Mouse (Mus musculus) embryonic facial prominence, embryonic 12.5 days (tissue): ENCODE measurements at regions not wholly inside any gene's neighbourhood (a gene's known extent, or its start where the extent isn't known, plus 50 kb on each side); places are given as distances from the start of the nearest gene placed in this dataset.

Experiments
- ATAC-seq: fragments of 200-750 bp; cut with Nextera tagmentation; 2 replicates; pipeline ENCODE4 v1.8.0; 2017; ENCODE audit not compliant: insufficient number of reproducible peaks, insufficient read depth, low FRiP score, low TSS enrichment
- H3K27ac ChIP-seq: fragments of 300-500 bp; sonication (generic); 2 replicates; pipeline ENCODE4 v1.5.1; 2016; ENCODE audit warnings: mild to moderate bottlenecking
- H3K27me3 ChIP-seq: fragments of 300-500 bp; sonication (generic); 2 replicates; pipeline ENCODE4 v1.6.1; 2016; ENCODE audit warnings: mild to moderate bottlenecking, moderate library complexity
- H3K36me3 ChIP-seq: fragments of 300-500 bp; sonication (generic); 2 replicates; pipeline ENCODE4 v1.6.1; 2016; ENCODE audit warnings: mild to moderate bottlenecking
- H3K4me1 ChIP-seq: fragments of 300-500 bp; sonication (generic); 2 replicates; pipeline ENCODE4 v1.6.1; 2016
- H3K4me2 ChIP-seq: fragments of 300-500 bp; sonication (generic); replicated peaks from 2 replicates; pipeline ENCODE4 v1.6.1; 2016; ENCODE audit warnings: mild to moderate bottlenecking, moderate library complexity
- H3K4me3 ChIP-seq: fragments of 300-500 bp; sonication (generic); 2 replicates; pipeline ENCODE4 v1.5.1; 2016; ENCODE audit warnings: mild to moderate bottlenecking
- H3K9ac ChIP-seq: fragments of 300-500 bp; sonication (generic); 2 replicates; pipeline ENCODE4 v1.6.1; 2016; ENCODE audit warnings: mild to moderate bottlenecking, moderate library complexity
- H3K9me3 ChIP-seq: fragments of 300-500 bp; sonication (generic); 2 replicates; pipeline ENCODE4 v1.6.1; 2016; ENCODE audit warnings: mild to moderate bottlenecking, moderate library complexity
- WGBS: fragments of 180-500 bp; shearing (Covaris S2); methylation state at CpG from one replicate; pipeline ENCODE4 v1.1.7; 2016; 5-methylcytosine and 5-hydroxymethylcytosine counted together

GRCm38 (mm10) chr1:42489563-42489962 is 206.0 kb upstream of the Pou3f3 start:
- ATAC-seq, result no peak
- H3K4me2 ChIP-seq, result no peak overlapping the region
- no peak overlapping the region for H3K4me3 ChIP-seq
- H3K4me1 ChIP-seq, result peaks cover 10% of the 10 kb centered on the region
- 42% methylated on average over 5 of the region's 5 CpGs for WGBS
- no peak overlapping the region for H3K27ac ChIP-seq
- peaks cover 27% of the 10 kb centered on the region for H3K27me3 ChIP-seq
- no peaks in the 10 kb centered on the region for H3K9me3 ChIP-seq
- no peaks in the 10 kb centered on the region for H3K36me3 ChIP-seq
- no peak overlapping the region for H3K9ac ChIP-seq

DNA sequence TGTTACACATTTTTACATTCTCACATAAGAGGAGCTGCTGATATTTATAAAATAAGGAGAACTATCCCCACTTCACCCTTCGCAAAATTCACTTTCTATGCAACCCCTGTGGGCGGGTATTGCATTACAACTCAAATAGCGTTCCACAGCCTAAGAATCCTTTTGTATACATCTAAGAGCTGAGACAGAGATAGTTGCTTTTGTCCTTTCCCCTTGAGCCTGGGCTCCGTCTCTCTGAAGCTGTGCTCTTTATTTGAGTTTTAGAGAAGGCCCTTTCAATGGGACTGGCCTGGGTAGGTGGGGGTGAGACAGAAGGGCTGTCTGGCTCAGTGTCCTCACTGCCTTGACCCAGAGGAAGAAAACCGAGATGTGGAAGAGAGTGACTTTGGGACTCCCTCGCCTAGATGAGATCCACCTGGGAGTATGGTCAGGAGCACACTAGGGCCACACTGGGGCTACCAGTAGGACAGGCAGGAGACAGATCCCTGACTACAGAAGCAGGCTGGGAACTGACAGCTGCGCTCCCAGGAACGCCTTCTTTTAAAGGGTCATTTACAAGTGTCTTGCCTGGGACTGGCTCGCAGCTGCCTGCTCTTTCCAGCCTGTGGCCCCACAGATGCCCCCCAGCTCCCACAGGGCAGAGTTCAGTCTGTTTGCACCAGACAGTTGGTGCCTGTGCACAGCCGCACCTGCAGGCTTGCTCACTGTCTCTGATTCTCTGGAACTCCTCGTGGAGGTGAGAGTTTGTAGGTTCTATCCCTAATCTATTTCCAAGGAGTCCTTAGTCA is 204.5 kb upstream of the Pou3f3 start:
- no peaks in the 10 kb centered on the region for H3K9me3 ChIP-seq
- H3K27ac ChIP-seq, result no peak overlapping the region

GRCm38 (mm10) chr1:42491644-42492277 is 203.8 kb upstream of the Pou3f3 start:
- H3K4me3 ChIP-seq, result peak overlapping the region; percentile 32
- no peak overlapping the region for H3K27ac ChIP-seq
- peak; percentile 60; the same call in 1 of the 2 replicates for ATAC-seq
- peak overlapping the region; percentile 68 for H3K4me2 ChIP-seq
- H3K9ac ChIP-seq, result peak overlapping the region; percentile 50
- no peaks in the 10 kb centered on the region for H3K36me3 ChIP-seq
- WGBS, result 1% methylated on average over 35 of the region's 35 CpGs
- no peaks in the 10 kb centered on the region for H3K9me3 ChIP-seq
- peaks cover 10% of the 10 kb centered on the region for H3K4me1 ChIP-seq
- H3K27me3 ChIP-seq, result peaks cover 27% of the 10 kb centered on the region

More for the DNA sequence above, 204.5 kb upstream of the Pou3f3 start:
- Histone ChIP-seq H3K27me3 (peaks cover 27% of the 10 kb centered on the region), H3K4me1 (peaks cover 10% of the 10 kb centered on the region), H3K4me3 (peak overlapping the region; percentile 32), H3K36me3 (no peaks in the 10 kb centered on the region), H3K4me2 (peak overlapping the region; percentile 68), H3K9ac (peak overlapping the region; percentile 50)
- WGBS, result 15% methylated on average over 11 of the region's 11 CpGs
- peak; percentile 60; the same call in 1 of the 2 replicates for ATAC-seq

DNA sequence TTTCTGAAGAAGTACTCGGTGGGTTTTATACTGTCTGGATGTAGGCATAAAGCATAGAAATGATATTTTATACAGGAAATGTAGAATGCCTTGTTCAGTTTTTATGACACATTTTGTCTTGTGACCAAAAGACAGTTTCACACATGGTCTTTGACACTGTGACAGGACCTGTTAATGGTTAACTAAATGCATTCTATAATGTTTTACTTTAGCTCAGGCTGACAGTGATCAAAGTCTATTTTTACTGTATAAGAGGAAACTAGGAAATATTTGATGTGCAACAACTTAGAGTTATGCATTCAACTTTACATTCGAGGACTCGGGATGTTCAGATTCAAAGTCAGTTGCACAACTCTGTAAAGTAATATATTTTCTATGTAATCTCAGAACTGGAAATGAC is 199.5 kb upstream of the Pou3f3 start:
- no peaks in the 10 kb centered on the region for H3K36me3 ChIP-seq
- no peak overlapping the region for H3K9ac ChIP-seq
- WGBS, result 83% methylated on average over 3 of the region's 3 CpGs
- H3K4me1 ChIP-seq, result peaks cover 7% of the 10 kb centered on the region
- H3K4me2 ChIP-seq, result no peak overlapping the region
- no peak overlapping the region for H3K27ac ChIP-seq
- no peak for ATAC-seq
- H3K4me3 ChIP-seq, result no peak overlapping the region
- no peaks in the 10 kb centered on the region for H3K9me3 ChIP-seq
- peaks cover 21% of the 10 kb centered on the region for H3K27me3 ChIP-seq

DNA sequence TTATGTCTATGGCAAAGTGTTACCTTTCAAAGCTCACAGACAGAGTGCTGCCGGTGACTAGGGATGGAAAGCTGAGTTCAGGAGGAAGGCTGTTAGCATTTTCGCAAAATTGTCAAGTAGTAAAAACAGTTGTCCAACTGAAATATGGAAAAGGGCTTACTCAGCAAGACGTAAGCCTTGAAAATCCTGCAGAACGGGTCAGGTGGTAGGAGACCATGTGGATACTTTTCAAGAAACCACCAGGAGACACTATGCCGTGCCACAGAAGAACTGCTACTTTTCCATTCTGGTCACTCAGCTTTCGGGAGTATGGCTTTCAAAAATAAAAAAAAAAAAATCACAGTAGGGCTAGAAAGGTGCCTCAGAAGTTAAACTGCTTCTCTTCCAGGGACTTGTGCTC is 199.1 kb upstream of the Pou3f3 start:
- no peaks in the 10 kb centered on the region for H3K9me3 ChIP-seq
- ATAC-seq, result no peak
- WGBS, result 75% methylated on average over 6 of the region's 6 CpGs
- H3K4me1 ChIP-seq, result peaks cover 3% of the 10 kb centered on the region; the same call in 1 of the 2 replicates
- H3K4me2 ChIP-seq, result no peak overlapping the region
- H3K4me3 ChIP-seq, result no peak overlapping the region
- peaks cover 17% of the 10 kb centered on the region for H3K27me3 ChIP-seq
- H3K27ac ChIP-seq, result no peak overlapping the region
- H3K36me3 ChIP-seq, result no peaks in the 10 kb centered on the region
- H3K9ac ChIP-seq, result no peak overlapping the region

DNA sequence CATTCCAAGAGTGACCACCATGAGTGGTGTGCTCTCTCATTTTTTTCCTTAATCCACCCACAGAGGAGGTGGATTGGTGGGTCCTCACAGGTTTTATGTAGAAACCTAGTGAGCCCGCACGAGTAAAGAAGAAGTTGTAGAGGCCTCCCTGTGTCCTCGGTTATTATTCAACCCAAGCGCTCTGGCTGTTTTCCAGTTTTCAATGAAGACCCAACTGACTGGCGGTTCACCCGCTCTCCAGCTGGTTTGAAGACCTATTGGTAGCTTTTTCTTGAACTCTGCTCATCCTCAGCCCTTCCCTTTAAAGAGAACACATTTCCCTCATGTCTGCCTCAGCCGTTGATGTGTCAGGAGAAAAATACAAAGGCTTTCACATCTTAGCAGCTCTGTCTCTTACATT is 196.7 kb upstream of the Pou3f3 start:
- H3K4me2 ChIP-seq, result no peak overlapping the region
- no peaks in the 10 kb centered on the region for H3K27me3 ChIP-seq
- ATAC-seq, result no peak
- H3K36me3 ChIP-seq, result no peaks in the 10 kb centered on the region
- no peaks in the 10 kb centered on the region for H3K9me3 ChIP-seq
- H3K27ac ChIP-seq, result no peak overlapping the region
- 91% methylated on average over 7 of the region's 7 CpGs for WGBS
- no peak overlapping the region for H3K9ac ChIP-seq
- H3K4me1 ChIP-seq, result no peaks in the 10 kb centered on the region
- no peak overlapping the region for H3K4me3 ChIP-seq

DNA sequence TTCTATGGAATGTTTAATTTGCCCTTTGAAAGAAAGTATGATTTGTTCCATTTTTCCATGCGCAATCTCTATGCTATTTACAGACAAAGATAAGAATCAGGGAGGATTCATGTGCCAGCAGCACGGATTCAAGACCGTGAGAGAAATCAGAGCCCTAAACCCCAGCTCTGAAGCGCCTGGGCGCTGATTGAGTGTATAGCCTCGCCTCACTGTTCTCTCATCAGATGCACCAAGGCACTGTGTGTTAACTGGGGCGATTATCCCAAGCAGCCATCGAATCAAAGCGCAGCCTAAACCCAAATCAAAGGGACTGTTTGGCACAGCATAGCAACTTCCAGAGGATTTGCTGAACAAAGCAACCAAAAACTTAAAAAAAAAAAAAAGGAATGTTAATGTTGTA is 191.1 kb upstream of the Pou3f3 start:
- Histone ChIP-seq H3K27ac (no peak overlapping the region), H3K9me3 (no peaks in the 10 kb centered on the region), H3K9ac (no peak overlapping the region), H3K4me1 (no peaks in the 10 kb centered on the region), H3K36me3 (no peaks in the 10 kb centered on the region), H3K4me2 (no peak overlapping the region), H3K4me3 (no peak overlapping the region), H3K27me3 (no peaks in the 10 kb centered on the region)
- ATAC-seq, result no peak
- 72% methylated on average over 9 of the region's 9 CpGs for WGBS

DNA sequence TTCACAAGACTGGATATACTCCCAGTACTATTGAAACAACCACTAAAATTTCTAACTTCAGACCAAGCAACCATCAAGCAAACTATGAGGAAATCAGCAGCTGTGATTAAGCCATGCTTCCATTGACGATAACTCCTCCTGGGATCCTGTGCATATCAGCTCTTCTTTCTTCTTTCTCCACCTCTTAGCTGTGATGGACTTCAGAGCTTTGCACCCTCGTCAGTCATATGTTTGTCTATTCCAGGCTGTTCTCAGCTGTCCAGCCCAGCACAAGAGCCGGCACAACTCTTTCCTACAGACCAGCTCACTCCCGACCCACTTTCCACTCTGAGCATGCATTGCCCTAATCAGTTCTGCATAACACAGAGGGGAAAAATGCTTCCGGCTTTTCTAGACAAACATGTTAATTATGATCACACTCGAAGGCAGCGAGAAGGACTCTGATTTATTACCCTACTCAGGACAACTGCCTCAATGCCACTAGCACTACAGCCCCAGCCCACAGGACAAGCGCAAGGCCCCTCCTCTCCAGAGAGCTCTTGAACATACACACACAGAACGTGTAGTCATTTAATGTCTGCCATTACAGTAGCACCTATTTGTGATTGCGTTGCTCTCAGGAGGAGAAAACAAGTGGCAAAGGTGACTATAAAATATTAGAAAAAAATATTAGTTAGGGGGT is 190.4 kb upstream of the Pou3f3 start:
- no peak overlapping the region for H3K27ac ChIP-seq
- H3K4me3 ChIP-seq, result no peak overlapping the region
- H3K9ac ChIP-seq, result no peak overlapping the region
- ATAC-seq, result no peak
- no peaks in the 10 kb centered on the region for H3K27me3 ChIP-seq
- H3K4me2 ChIP-seq, result no peak overlapping the region
- 77% methylated on average over 10 of the region's 10 CpGs for WGBS
- no peaks in the 10 kb centered on the region for H3K36me3 ChIP-seq
- H3K4me1 ChIP-seq, result no peaks in the 10 kb centered on the region
- no peaks in the 10 kb centered on the region for H3K9me3 ChIP-seq

DNA sequence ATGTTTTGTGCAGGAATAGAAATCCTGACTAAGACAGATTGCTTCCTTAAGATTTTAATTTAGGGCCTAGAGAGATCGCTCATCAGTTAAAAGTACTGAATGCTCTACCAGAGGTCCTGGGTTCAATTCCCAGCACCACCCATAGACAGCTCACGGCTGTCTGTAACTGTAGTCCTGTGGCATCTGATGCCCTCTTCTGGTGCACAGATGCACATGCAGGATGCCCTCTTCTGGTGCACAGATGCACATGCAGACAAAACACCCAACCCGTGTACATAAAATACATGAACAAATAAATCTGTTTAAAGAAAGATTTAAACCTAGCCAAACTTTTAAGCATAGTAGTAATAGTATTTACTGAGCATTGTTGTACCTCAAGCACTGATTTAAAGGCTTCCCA is 181.2 kb upstream of the Pou3f3 start:
- H3K4me2 ChIP-seq, result no peak overlapping the region
- H3K9me3 ChIP-seq, result no peaks in the 10 kb centered on the region
- H3K4me3 ChIP-seq, result no peak overlapping the region
- WGBS, result 97% methylated on average over 3 of the region's 3 CpGs
- ATAC-seq, result no peak
- no peaks in the 10 kb centered on the region for H3K27me3 ChIP-seq
- no peak overlapping the region for H3K9ac ChIP-seq
- H3K27ac ChIP-seq, result no peak overlapping the region
- H3K36me3 ChIP-seq, result no peaks in the 10 kb centered on the region
- H3K4me1 ChIP-seq, result no peaks in the 10 kb centered on the region

GRCm38 (mm10) chr1:42524401-42524800 is 171.2 kb upstream of the Pou3f3 start:
- no peaks in the 10 kb centered on the region for H3K9me3 ChIP-seq
- H3K36me3 ChIP-seq, result no peaks in the 10 kb centered on the region
- no peak overlapping the region for H3K9ac ChIP-seq
- no peak for ATAC-seq
- H3K4me3 ChIP-seq, result no peak overlapping the region
- no peaks in the 10 kb centered on the region for H3K4me1 ChIP-seq
- H3K27me3 ChIP-seq, result no peaks in the 10 kb centered on the region
- H3K27ac ChIP-seq, result no peak overlapping the region
- 56% methylated on average over 4 of the region's 4 CpGs for WGBS
- H3K4me2 ChIP-seq, result no peak overlapping the region

- Histone ChIP-seq H3K27ac (no peak overlapping the region), H3K4me1 (no peaks in the 10 kb centered on the region), H3K9ac (no peak overlapping the region), H3K36me3 (no peaks in the 10 kb centered on the region), H3K4me3 (no peak overlapping the region), H3K27me3 (no peaks in the 10 kb centered on the region), H3K9me3 (no peaks in the 10 kb centered on the region), H3K4me2 (no peak overlapping the region)
- ATAC-seq, result no peak
- WGBS, result 62% methylated on average over 11 of the region's 11 CpGs
Observed at GRCm38 (mm10) chr1:42527746-42528476, 167.7 kb upstream of the Pou3f3 start.
